Mouse (Mus musculus) heart, embryonic 13.5 days (tissue): Measurements from ENCODE around the gene Bcam. TPM values are rescaled to one million over a fixed set of nuclear protein-coding genes. Genes with fewer than 3 reads are reported as not detected.
"Not testable (repeated sequence)": the region's sequence is repeated elsewhere in the genome, so short reads cannot be mapped to it uniquely, and the experiment has no call there.

Experiments
- ATAC-seq: fragments of 200-750 bp; cut with Nextera tagmentation; 2 replicates; pipeline ENCODE4 v1.8.0; 2017; ENCODE audit warnings: moderate TSS enrichment; ENCODE audit not compliant: insufficient number of reproducible peaks, low FRiP score, low TSS enrichment; ENCODE audit errors: extremely low read depth
- H3K27ac ChIP-seq: fragments of 300-500 bp; sonication (generic); replicated peaks from 2 replicates; pipeline ENCODE4 v1.5.1; 2015; ENCODE audit warnings: moderate library complexity, mild to moderate bottlenecking, inconsistent platforms
- H3K27me3 ChIP-seq: fragments of 300-500 bp; sonication (generic); replicated peaks from 2 replicates; pipeline ENCODE4 v1.6.1; 2015; ENCODE audit warnings: mild to moderate bottlenecking, inconsistent platforms
- H3K36me3 ChIP-seq: fragments of 300-500 bp; sonication (generic); 2 replicates; pipeline ENCODE4 v1.6.1; 2015; ENCODE audit warnings: mild to moderate bottlenecking, inconsistent platforms
- H3K4me1 ChIP-seq: fragments of 300-500 bp; sonication (generic); 2 replicates; pipeline ENCODE4 v1.6.1; 2015; ENCODE audit warnings: inconsistent platforms
- H3K4me2 ChIP-seq: fragments of 300-500 bp; sonication (generic); 2 replicates; pipeline ENCODE4 v1.6.1; 2015; ENCODE audit warnings: inconsistent platforms, mild to moderate bottlenecking, moderate library complexity
- H3K4me3 ChIP-seq: fragments of 300-500 bp; sonication (generic); 2 replicates; pipeline ENCODE4 v1.5.1; 2015; ENCODE audit warnings: moderate library complexity, mild to moderate bottlenecking, inconsistent platforms
- H3K9ac ChIP-seq: fragments of 300-500 bp; sonication (generic); 2 replicates; pipeline ENCODE4 v1.6.1; 2015; ENCODE audit warnings: inconsistent platforms, mild to moderate bottlenecking, moderate library complexity
- H3K9me3 ChIP-seq: fragments of 300-500 bp; sonication (generic); 2 replicates; pipeline ENCODE4 v1.6.1; 2016; ENCODE audit warnings: inconsistent platforms
- WGBS: fragments of 180-500 bp; shearing (Covaris S2); methylation state at CpG from one replicate; pipeline ENCODE4 v1.1.7; 2015; ENCODE audit warnings: mixed read lengths; 5-methylcytosine and 5-hydroxymethylcytosine counted together
- polyA plus RNA-seq: library from polyadenylated mRNA; unstranded; fragments of >200 nt; fragmentation: Nextera tagmentation; extraction: Ambion mirVana; gene quantifications from 2 replicates; pipeline ENCODE4 v1.2.1, GENCODE M21; 2015

Bcam gene
- polyA plus RNA-seq, 1 experiment from 2014 or later, result 223 TPM

DNA sequence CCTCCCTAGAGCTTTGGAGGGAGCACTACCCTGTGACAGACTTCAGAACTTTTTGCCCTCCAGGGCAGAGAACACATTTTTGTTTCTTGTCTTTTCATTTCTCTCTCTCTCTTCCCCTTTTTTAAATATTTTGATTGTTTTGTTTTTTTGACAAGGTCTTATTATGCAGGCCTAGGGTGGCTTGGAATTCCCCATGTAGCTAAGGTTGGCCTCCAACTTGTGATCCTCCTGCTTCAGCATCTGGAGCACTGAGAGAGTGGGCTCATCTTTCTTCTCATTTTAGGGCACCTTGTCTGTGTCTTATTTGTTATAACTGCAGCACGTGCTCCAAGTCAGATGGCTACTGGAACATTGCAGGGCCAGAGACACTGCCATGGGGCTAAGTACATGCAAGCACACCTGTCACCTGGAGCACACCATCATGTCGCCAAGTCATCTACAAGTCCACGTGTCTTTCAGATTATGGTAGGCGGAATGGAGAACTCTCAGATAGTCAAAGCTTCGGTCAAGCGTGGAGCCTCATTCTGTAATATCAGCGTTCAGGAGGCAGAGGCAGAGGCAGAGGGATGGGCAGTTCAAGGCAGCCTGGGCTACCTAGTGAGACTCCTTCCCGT lies 35.6 kb upstream of the Bcam start:
- 74% methylated on average over 8 of the region's 8 CpGs for WGBS
- H3K4me1 ChIP-seq, result peaks cover 18% of the 10 kb centered on the region
- no peak overlapping the region for H3K4me2 ChIP-seq
- no peak overlapping the region for H3K27ac ChIP-seq
- H3K4me3 ChIP-seq, result no peak overlapping the region
- H3K27me3 ChIP-seq, result peaks cover 39% of the 10 kb centered on the region
- ATAC-seq, result no peak
- no peak overlapping the region for H3K9ac ChIP-seq
- H3K9me3 ChIP-seq, result peaks cover 4% of the 10 kb centered on the region; the same call in 1 of the 2 replicates
- H3K36me3 ChIP-seq, result no peaks in the 10 kb centered on the region

DNA sequence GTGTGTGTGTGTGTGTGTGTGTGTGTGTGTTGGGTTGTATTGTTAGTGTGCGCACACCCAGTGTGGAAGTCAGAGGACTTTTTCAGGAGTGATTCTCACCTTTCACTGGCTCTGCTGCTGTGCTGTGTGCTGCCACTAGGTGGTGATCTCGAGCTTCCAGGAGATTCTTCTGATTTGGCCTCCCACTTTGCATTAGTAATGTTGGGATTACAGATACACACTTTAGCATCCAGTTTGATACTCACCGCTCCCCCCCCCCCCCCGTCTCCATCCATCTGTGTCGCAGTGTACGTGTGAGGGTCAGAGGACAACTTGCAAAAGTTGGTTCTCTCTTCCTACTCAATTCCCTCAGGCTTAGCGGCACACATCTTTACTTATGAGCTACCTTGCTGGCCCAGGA lies 32.2 kb upstream of the Bcam start:
- ATAC-seq, result no peak
- peaks cover 14% of the 10 kb centered on the region; the same call in 1 of the 2 replicates for H3K27me3 ChIP-seq
- H3K9ac ChIP-seq, result no peak overlapping the region
- no peaks in the 10 kb centered on the region for H3K4me1 ChIP-seq
- H3K27ac ChIP-seq, result no peak overlapping the region
- WGBS, result 13% methylated on average over 7 of the region's 7 CpGs
- H3K36me3 ChIP-seq, result no peaks in the 10 kb centered on the region
- peaks cover 4% of the 10 kb centered on the region; the same call in 1 of the 2 replicates for H3K9me3 ChIP-seq
- no peak overlapping the region for H3K4me3 ChIP-seq
- H3K4me2 ChIP-seq, result no peak overlapping the region

DNA sequence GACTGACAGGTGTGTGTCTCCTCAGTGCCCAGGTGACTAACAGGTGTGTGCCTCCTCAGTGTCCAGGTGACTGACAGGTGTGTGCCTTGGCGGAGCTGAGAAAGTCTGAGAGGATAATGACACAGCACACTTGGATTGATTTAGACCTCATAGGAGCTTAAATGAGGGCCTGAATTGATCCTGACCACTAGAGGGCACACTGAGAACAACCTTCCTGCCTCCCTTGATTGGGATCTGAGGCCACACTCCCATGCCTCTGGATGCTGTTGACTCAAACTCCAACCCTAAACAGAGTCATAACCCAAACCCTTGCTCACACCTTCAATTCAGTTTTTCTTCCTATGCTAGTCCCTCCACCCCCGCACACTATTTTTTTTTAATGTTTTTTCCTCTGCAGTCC lies 29.9 kb upstream of the Bcam start:
- Histone ChIP-seq H3K36me3 (no peaks in the 10 kb centered on the region), H3K4me1 (peaks cover 10% of the 10 kb centered on the region), H3K27me3 (peaks cover 34% of the 10 kb centered on the region), H3K9ac (no peak overlapping the region), H3K4me2 (no peak overlapping the region), H3K4me3 (no peak overlapping the region), H3K9me3 (peaks cover 4% of the 10 kb centered on the region; the same call in 1 of the 2 replicates), H3K27ac (no peak overlapping the region)
- WGBS, result 36% methylated on average over 2 of the region's 2 CpGs
- ATAC-seq, result no peak

DNA sequence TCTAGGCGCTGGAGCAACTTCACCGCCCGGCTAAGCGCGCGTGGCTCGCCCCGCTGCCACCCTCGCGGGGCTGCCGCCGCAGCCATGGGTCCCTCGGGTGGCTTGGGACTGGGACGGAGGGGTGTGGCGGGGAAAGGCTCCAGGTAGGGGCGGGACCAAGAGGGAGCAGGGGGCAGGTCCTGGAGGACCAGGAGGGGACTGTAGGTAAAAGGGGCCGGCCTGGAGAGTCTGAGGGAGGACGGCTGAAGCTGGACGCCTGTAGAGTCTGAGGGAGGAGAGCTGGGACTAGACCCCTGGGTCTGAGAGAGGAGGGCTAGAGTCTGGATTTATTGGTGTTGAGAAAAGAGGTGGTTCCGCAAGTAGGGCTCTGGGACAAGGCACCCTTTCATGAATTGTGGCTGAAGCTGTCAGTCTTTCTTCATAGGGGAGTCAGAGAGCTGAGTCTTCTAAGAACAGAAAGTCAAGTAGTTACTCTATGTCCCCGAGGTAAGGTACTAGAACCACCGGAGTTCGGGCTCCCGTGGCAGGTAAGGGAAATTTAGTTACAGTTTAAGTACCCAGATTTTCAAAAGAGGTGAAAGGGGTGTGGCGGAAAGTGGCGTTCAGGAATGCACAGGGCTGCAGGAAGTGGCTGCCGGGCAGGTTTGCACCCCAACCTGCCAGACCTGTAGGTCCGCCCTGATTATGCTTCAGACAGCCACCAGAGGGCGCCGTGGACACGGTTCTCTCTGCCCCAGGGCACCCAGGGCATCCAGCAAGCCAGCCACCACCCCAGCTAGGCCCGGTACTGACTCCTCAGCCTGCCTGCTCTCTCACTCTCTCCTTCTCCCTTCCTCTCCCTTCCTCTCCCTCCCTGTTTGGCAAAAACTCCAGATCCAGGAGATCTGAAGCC lies 26.1 kb upstream of the Bcam start, which contains the start of gene Cblc:
Gene Cblc (minus strand): TSS at position 113 of the 892 bp plus-strand sequence.
- peak within 1 kb of the TSS; percentile 67 for H3K9ac ChIP-seq
- no peak for ATAC-seq

DNA sequence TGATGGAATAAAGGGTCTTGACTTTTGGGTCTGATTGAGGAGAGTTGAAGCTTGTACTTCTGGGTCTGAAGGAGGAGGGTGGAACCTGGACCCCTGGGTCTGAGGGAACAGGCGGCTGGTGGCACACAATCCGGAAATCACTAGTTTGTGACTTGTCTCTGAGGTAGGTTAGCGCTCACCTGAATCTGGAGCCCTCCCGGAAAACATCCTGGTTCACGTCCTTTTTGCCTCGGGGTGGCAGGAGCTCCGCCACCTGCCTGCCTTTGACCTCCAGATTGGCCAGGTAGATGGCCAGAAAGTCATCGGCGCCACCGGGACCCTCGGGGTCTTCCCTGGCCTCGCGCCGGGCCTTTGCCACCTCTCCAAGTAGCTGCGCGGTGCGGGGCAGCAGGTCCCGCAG lies 25.4 kb upstream of the Bcam start:
- Histone ChIP-seq H3K36me3 (no peaks in the 10 kb centered on the region), H3K4me3 (peak overlapping the region; percentile 33; the same call in 1 of the 2 replicates), H3K4me1 (peaks cover 10% of the 10 kb centered on the region), H3K9ac (peak overlapping the region; percentile 67), H3K27me3 (peaks cover 47% of the 10 kb centered on the region), H3K9me3 (no peaks in the 10 kb centered on the region), H3K27ac (no peak overlapping the region), H3K4me2 (peak overlapping the region; percentile 56)
- 13% methylated on average over 18 of the region's 18 CpGs for WGBS
- ATAC-seq, result no peak

More for the DNA sequence above, 26.1 kb upstream of the Bcam start, which contains the start of gene Cblc:
- H3K36me3 ChIP-seq, result no peaks in the 10 kb centered on the region
- H3K9me3 ChIP-seq, result no peaks in the 10 kb centered on the region
- H3K27ac ChIP-seq, result no peak within 1 kb of the TSS
- 3% methylated on average over 32 of the region's 32 CpGs for WGBS
- H3K4me1 ChIP-seq, result peaks cover 10% of the 10 kb centered on the region
- H3K4me3 ChIP-seq, result peak within 1 kb of the TSS; percentile 33
- peak within 1 kb of the TSS; percentile 56 for H3K4me2 ChIP-seq
- peaks cover 48% of the 10 kb centered on the region for H3K27me3 ChIP-seq

DNA sequence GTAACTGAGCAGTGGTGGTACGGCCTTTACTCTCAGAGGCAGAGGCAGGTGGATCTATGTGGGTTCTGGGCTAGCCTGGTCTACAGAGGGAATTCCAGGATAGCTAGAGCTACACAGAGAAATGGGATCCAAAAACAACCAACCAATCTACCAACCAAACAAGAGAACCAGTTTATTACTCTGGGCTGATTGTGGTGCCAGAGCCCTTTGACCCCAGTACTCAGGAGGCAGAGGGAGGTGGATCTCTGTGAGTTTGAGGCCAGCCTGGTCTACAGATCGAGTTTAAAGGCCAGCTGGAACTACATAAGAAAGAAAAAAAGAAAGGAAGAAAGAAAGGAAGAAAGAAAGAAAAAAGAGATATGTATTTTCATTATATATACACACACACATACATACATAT lies 24.4 kb upstream of the Bcam start:
- Histone ChIP-seq H3K4me2 (no peak overlapping the region), H3K36me3 (no peaks in the 10 kb centered on the region), H3K4me3 (no peak overlapping the region), H3K9me3 (no peaks in the 10 kb centered on the region), H3K27ac (no peak overlapping the region), H3K4me1 (peaks cover 10% of the 10 kb centered on the region), H3K27me3 (peaks cover 50% of the 10 kb centered on the region), H3K9ac (no peak overlapping the region)
- 69% methylated on average over 2 of the region's 2 CpGs for WGBS
- ATAC-seq, result no peak

DNA sequence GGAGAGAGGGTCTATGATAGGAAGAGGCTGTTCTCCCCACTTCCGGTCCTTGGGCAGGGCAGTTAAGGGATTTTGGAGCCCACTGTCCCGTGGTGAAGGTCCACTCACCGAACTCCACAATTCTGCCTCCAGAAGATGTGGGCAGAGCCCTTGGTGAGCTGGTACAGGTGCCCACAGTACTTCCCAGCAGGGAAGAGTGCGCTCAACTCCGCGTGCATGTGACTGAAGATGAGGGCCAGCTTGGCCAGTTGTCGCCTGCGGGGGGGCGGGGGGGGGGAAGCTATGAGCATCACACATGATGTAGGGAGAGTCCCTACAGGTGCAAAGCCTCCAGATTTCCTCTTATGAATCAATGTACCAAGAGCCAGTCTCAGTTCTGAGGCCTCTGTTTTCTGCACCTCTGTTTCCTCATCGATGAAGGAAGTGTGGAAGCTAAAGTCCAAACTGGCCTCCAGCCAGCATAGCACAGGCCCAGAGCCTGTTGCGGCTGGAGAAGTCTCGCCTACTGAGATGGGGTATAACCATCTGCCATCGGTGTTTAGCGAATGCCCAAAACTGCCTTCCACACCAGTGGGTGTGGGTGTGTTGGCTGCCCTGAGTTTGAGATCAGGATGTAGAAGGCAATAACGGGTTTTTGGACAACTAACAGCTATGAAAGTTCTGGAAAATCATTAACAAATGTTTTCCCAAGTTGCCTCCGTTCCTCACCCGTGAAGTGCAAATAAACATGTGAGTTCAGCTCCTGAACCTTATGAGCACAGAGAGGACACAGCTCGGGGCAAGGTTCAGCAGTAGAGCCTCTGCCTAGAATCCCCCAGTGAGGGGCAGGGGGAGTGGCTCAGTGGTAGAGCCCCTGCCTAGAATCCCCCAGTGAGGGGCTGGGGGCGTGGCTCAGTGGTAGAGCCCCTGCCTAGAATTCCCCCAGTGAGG lies 22.1 kb upstream of the Bcam start:
- H3K4me3 ChIP-seq, result no peak overlapping the region
- H3K36me3 ChIP-seq, result no peaks in the 10 kb centered on the region
- 80% methylated on average over 19 of the region's 19 CpGs for WGBS
- H3K27ac ChIP-seq, result no peak overlapping the region
- peaks cover 48% of the 10 kb centered on the region for H3K27me3 ChIP-seq
- H3K9ac ChIP-seq, result no peak overlapping the region
- peaks cover 13% of the 10 kb centered on the region for H3K4me1 ChIP-seq
- H3K4me2 ChIP-seq, result no peak overlapping the region
- no peak for ATAC-seq
- H3K9me3 ChIP-seq, result no peaks in the 10 kb centered on the region

DNA sequence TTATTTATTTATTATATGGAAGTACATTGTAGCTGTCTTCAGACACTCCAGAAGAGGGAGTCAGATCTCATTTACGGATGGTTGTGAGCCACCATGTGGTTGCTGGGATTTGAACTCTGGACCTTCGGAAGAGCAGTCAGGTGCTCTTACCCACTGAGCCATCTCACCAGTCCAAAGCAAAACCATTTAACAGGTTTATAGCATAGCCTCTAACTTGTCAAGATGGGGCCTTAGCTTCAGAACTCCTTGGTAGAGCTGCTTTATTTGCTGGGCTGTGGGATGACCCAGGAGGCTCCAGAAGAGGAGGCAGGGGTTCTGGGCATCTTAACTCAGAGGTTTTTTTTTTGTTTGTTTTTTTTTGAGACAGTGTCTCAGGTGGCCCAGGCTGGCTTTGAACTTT lies 20.7 kb upstream of the Bcam start:
- H3K9ac ChIP-seq, H3K4me1 ChIP-seq, ATAC-seq, H3K36me3 ChIP-seq, H3K4me3 ChIP-seq, H3K9me3 ChIP-seq, H3K27ac ChIP-seq, H3K4me2 ChIP-seq: not testable (repeated sequence)
- peaks cover 35% of the 10 kb centered on the region for H3K27me3 ChIP-seq
- 78% methylated on average over 2 of the region's 2 CpGs for WGBS

DNA sequence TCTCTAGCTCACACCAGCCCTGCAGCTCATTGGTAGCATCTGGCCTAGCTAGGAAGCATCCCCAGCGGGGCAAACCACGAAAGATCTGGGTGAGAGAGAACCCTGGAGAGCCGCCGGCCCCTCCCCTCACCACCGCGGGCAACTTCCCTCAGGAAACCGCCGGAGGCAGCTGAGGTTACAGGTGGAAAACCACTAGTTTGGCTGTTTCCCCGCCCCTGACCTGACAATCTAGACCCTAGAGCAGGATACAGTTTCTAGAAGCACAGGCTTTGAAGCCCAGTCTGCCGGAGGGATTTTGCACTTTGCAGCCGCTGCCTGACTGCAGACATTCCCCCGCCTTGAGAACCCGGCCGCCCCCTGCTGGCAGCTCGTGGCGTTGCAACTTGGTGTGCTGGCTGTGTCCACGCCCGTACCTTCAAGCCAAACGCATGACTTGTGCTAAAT lies 19.1 kb upstream of the Bcam start:
- Histone ChIP-seq H3K9ac (peak overlapping the region; percentile 83), H3K27ac (no peak overlapping the region; the same call in 1 of the 2 replicates), H3K4me2 (peak overlapping the region; percentile 79), H3K27me3 (peaks cover 20% of the 10 kb centered on the region), H3K4me3 (peak overlapping the region; percentile 52), H3K4me1 (peaks cover 3% of the 10 kb centered on the region), H3K9me3 (no peaks in the 10 kb centered on the region), H3K36me3 (no peaks in the 10 kb centered on the region)
- ATAC-seq, result 0 out of 2 replicates have a peak, but pooled peaks have one; percentile 5
- WGBS, result 2% methylated on average over 19 of the region's 19 CpGs

DNA sequence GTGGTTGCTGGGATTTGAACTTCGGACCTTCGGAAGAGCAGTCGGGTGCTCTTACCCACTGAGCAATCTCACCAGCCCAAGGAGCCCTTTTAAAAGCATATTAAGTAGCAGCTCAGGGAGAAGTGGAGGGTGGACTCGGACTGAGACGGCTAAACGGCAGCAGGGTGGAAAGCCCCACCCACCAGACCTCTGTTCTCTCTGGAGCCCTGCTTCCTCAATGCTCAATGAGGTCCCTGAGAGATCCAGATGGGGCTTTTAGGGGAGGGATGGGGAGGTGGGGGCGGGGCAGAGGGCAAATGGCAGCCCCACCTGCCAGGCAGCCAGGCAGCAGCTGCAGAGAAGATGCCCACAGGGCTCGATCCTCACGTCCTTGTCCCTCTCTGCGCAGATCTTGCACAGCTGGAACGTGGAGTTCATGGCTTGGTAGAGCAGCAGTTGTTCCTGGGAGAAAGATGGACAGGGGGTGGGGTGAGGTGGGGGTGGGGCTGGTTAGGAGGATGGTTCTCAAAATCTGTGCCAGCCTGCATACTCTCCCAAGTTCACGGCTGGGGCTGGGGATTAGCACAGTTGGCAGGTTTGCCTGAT lies 15.2 kb upstream of the Bcam start:
- no peak overlapping the region for H3K27ac ChIP-seq
- ATAC-seq, result no peak
- 48% methylated on average over 12 of the region's 12 CpGs for WGBS

More for the DNA sequence above, 15.2 kb upstream of the Bcam start:
- no peak overlapping the region for H3K4me2 ChIP-seq
- H3K4me1 ChIP-seq, result peaks cover 3% of the 10 kb centered on the region
- peaks cover 9% of the 10 kb centered on the region; the same call in 1 of the 2 replicates for H3K27me3 ChIP-seq
- H3K9me3 ChIP-seq, result no peaks in the 10 kb centered on the region
- no peaks in the 10 kb centered on the region for H3K36me3 ChIP-seq
- H3K4me3 ChIP-seq, result no peak overlapping the region
- no peak overlapping the region for H3K9ac ChIP-seq
